Mouse (Mus musculus) bone marrow, adult 2 months (tissue): ENCODE results near the gene Cenpv. TPM values are rescaled to one million over a fixed set of nuclear protein-coding genes. Genes with fewer than 3 reads are reported as not detected.

ENCODE experiments used
- H3K27ac ChIP-seq: fragments of 200-500 bp; 2 replicates; pipeline ENCODE4 v1.5.1; 2012; ENCODE audit warnings: low read depth, mild to moderate bottlenecking, control low read depth, inconsistent platforms, low read length; ENCODE audit not compliant: control insufficient read depth, poor library complexity, insufficient read depth
- H3K4me1 ChIP-seq: fragments of 200-500 bp; 2 replicates; pipeline ENCODE4 v1.6.1; 2011; ENCODE audit warnings: low read length; ENCODE audit not compliant: control insufficient read depth, insufficient read depth
- H3K4me3 ChIP-seq: fragments of 200-500 bp; replicated peaks from 2 replicates; pipeline ENCODE3; 2011; ENCODE audit warnings: mild to moderate bottlenecking, low read depth, low read length, control low read depth; ENCODE audit not compliant: control insufficient read depth
- CTCF ChIP-seq: fragments of 200-500 bp; IDR thresholded peaks from 2 replicates; pipeline ENCODE4 v1.5.1; 2011; ENCODE audit warnings: low read length, control low read depth; ENCODE audit not compliant: control insufficient read depth, insufficient read depth
- POLR2A ChIP-seq: fragments of 200-500 bp; IDR thresholded peaks from 2 replicates; pipeline ENCODE4 v1.6.1; 2011; ENCODE audit warnings: low read depth, mild to moderate bottlenecking, control low read depth, low read length, borderline replicate concordance; ENCODE audit not compliant: control insufficient read depth
- WGBS: fragments of 180-500 bp; shearing (Covaris S2); methylation state at CpG from one replicate; pipeline ENCODE4 v1.1.7; 2018; 5-methylcytosine and 5-hydroxymethylcytosine counted together
- polyA plus RNA-seq: library from polyadenylated mRNA; stranded (reverse); fragments of >200 nt; gene quantifications from 2 replicates; pipeline ENCODE4 v1.2.4, GENCODE M21; 2011; ENCODE audit warnings: low replicate concordance; ENCODE audit not compliant: missing spikeins, insufficient read depth, insufficient read length

The Cenpv gene
- polyA plus RNA-seq, 1 experiment: 22.2 TPM

DNA sequence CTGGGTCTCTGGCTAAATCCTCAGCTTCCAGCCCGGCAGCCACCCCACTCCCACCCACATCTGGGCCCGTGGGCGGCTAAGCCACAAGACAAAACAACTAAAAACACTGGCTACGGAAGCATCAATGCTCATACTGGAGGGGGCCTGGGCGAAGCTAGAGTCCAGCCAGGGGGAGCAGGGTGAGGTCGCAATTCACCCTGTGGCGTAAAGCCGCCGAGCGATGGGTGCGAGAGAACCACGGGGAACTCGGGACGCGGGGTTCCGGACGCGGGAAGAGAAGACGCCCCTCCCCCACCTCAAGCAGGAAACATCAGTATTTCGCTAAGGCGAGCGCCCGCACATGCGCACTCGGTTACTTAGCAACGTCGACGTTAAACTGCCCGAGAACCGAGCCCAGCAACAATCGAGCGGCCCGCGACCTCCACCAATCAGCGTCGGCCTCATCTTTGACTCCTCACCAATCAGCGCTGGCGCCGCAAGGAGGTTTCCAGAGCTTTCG lies 11.7 kb upstream of the Cenpv start, which contains the start of gene Ubb:
Gene Ubb, plus strand, starts transcription at position 445 of the 499 bp plus-strand sequence.
- WGBS: under 1% methylated on average over 40 of the region's 40 CpGs
- no peaks in the 10 kb centered on the region for H3K4me1 ChIP-seq
- TF ChIP-seq CTCF (no peak), POLR2A (peak; percentile 93)
- peak within 1 kb of the TSS; percentile 88 for H3K4me3 ChIP-seq
- H3K27ac ChIP-seq: peak within 1 kb of the TSS; percentile 98

DNA sequence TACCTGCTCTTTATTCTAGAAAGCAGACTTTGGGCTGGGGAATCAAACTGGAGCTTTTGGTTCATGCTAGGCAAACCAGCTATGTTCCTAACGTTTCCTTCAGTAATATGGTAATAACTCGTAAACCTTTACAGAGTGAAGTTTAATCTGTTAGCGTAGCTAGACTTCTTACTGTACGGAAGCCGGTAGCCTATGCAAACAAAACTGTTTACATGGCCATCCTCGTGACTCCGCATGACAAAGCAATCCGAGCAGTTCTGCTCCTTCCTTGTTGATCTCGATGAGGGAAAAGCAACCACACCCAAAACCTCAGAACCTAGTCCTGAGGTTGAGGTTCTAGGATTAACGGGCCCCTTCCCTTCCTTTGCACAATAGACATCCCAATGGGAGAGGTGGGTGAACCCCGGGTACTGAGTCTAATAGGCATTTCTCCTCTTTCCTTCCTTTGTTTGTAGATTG lies 11.2 kb upstream of the Cenpv start:
- Histone ChIP-seq H3K4me1 (no peaks in the 10 kb centered on the region), H3K4me3 (peak overlapping the region; percentile 88), H3K27ac (peak overlapping the region; percentile 98)
- WGBS: under 1% methylated on average over 11 of the region's 11 CpGs
- TF ChIP-seq POLR2A: no peak
- no peak for TF ChIP-seq CTCF

DNA sequence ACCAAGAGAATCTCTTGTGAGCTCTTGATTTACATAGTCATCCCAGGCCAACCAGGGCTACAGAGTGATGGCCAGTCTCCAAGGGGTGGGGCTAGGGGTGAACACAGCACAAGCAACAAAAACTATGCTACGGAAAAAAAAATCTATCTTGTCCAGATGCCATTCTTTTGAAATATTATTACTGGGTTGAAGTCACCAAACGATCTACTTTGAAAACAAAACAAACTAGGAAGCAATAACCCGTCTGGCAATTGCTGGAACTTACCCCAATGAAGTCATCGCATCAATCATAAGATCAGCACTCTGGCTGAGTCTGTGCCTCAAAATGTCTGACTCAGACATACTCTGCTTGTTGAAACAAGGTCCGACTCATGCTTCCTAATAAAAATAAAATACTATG lies 10.7 kb upstream of the Cenpv start:
- TF ChIP-seq POLR2A: no peak
- no peak for TF ChIP-seq CTCF
- H3K27ac ChIP-seq: peak overlapping the region; percentile 17; the same call in 1 of the 2 replicates
- H3K4me1 ChIP-seq: no peaks in the 10 kb centered on the region
- H3K4me3 ChIP-seq: peak overlapping the region; percentile 24
- WGBS: 2% methylated on average over 5 of the region's 5 CpGs

DNA sequence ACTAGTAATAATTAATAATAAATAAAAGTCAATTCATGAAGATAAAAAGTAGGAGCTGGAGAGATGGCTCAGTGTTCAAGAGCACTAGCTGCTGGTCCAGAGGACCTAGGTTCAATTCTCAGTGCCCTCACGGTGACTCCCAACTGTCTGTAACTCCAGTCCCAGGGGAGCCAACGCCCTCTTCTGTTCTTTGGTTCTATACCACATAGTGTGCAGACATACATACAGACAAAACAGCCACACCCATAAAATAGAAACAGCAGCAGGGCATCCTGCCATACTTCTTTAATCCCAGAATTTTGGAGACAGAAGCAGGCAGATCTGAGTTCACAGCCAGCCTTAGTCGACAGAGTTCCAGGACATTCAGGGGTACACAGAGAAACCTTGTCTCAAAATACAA lies 4.9 kb upstream of the Cenpv start:
- no peak overlapping the region for H3K27ac ChIP-seq
- peaks cover 2% of the 10 kb centered on the region; the same call in 1 of the 2 replicates for H3K4me1 ChIP-seq
- TF ChIP-seq CTCF: no peak
- TF ChIP-seq POLR2A: no peak
- H3K4me3 ChIP-seq: no peak overlapping the region
- WGBS: 79% methylated on average over 3 of the region's 3 CpGs

DNA sequence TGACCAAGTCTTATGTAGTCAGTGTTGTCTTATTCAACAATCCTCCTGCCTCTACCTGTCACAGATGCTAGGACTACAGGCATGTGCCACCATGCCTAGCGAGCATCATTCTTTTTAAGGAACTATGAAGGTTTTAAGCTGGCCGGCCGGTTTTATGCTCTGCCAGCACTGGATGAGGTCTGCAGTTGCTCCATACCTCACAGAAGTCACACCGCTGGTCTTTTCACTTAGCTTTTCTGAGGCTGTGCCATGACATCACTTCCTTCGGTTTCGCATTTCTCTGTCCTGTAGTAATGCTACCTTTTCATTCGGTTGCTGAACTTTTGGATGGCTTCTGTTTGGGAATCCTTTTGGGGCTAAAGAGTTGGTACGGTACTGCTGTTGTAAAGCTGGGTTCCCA lies 2.5 kb upstream of the Cenpv start:
- Histone ChIP-seq H3K4me1 (peaks cover 4% of the 10 kb centered on the region; the same call in 1 of the 2 replicates), H3K4me3 (no peak overlapping the region), H3K27ac (no peak overlapping the region)
- WGBS: 55% methylated on average over 8 of the region's 8 CpGs
- TF ChIP-seq CTCF: no peak
- no peak for TF ChIP-seq POLR2A

DNA sequence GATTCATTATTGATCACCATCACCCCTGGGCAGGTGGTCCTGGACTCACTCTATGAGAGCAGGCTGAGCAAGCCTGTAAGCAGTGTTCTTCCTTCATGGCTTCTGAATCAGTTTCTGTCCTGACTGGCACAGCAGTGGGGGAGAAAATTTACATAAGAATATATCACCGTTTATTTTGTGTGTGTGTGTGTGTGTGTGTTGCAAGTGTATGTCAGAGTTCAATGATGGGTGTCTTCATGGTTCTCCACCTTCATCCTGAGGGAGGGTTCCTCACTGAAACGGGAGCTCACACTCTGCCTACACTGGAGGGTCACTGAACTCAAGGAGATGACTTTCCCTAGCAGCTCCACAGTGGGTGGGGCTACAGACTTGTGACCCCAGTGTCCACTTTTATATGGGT lies 1.9 kb upstream of the Cenpv start:
- TF ChIP-seq POLR2A: no peak
- TF ChIP-seq CTCF: no peak
- no peak overlapping the region for H3K27ac ChIP-seq
- 53% methylated on average over 2 of the region's 2 CpGs for WGBS

DNA sequence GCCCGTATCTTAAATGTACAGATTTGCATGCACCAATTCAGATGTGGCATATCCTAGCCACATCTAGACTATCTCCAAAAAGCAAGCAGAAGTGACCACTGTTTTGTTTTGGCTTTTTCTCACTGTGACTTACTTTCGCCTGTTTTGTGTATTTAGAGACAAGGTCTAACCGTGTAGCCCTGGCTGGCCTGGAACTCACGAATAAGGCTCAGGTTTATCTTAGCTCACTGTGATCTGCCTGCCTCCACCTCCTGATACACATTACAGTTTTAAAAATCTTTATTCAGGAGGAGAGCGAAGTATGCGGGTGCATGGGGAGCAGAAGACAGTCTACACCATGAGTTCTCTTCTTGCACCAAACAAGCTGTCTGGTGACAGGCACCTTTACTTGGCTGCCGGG lies 1.1 kb upstream of the Cenpv start:
- no peak for TF ChIP-seq POLR2A
- TF ChIP-seq CTCF: no peak
- no peak overlapping the region for H3K4me3 ChIP-seq
- 81% methylated on average over 7 of the region's 7 CpGs for WGBS
- peaks cover 4% of the 10 kb centered on the region; the same call in 1 of the 2 replicates for H3K4me1 ChIP-seq
- no peak overlapping the region for H3K27ac ChIP-seq

More for the DNA sequence above, 1.9 kb upstream of the Cenpv start:
- H3K4me3 ChIP-seq: no peak overlapping the region
- peaks cover 4% of the 10 kb centered on the region; the same call in 1 of the 2 replicates for H3K4me1 ChIP-seq

DNA sequence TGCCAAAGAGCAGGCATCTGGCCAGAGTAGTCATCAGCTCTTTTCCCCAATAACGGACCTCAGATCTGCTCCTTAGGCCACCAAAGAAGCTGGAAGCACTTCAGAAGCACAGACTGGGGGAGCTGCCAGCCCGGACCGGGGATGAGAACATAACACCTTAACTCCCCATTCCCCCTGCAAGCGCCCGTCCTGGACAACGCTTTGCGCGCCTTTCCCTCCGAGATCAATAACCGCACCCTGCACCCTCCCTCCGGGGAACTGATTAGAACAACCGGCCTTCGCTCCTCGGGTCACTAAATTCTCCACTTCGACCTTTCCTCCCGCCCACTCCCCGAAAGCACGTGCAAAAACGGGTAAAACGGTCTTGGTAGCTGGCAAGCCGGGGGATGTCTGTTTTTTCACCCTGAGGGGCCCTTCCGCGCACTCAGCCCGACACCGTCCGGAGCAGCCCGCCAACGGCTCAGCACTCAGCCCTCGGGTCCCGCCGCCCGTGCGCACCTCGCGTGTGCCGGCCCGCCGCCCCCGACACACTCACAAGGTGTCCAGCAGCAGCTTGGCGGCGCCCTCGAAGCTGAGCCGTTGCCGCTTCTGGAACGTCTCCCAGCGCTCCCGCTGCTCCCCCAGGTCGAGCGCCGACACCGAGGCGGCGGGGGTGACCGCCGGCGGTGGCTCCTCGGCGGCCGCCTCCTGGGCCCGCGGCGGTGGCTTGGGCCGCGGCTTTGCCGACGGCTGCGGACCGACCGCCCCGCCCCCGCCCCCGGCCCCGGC lies 556 bp downstream of the Cenpv start:
- no peak for TF ChIP-seq CTCF
- TF ChIP-seq POLR2A: peak; percentile 12; the same call in 1 of the 2 replicates
- Histone ChIP-seq H3K4me1 (peaks cover 2% of the 10 kb centered on the region; the same call in 1 of the 2 replicates), H3K4me3 (peak overlapping the region; percentile 80), H3K27ac (peak overlapping the region; percentile 75)
- under 1% methylated on average over 73 of the region's 73 CpGs for WGBS
